Mouse (Mus musculus) spleen, adult 2 months (tissue): Measurements from ENCODE around the gene Acad10. TPM values are rescaled to one million over a fixed set of nuclear protein-coding genes. Genes with fewer than 3 reads are reported as not detected.
"Not testable (repeated sequence)": the region's sequence is repeated elsewhere in the genome, so short reads cannot be mapped to it uniquely, and the experiment has no call there.

Source experiments
- DNase-seq, 2 experiments: peaks; one replicate each; pipeline versions ENCODE4 v3.0.0 to v3.0.0-alpha.2; 2012 to 2021; ENCODE audit warnings: low spot score in 2 of 2, low read depth in 1 of 2
- H3K27ac ChIP-seq: fragments of 200-500 bp; 2 replicates; pipeline ENCODE4 v1.5.1; 2012; ENCODE audit warnings: low read length, inconsistent platforms; ENCODE audit not compliant: insufficient read depth
- H3K27me3 ChIP-seq: fragments of 200-500 bp; 2 replicates; pipeline ENCODE4 v1.6.1; 2012; ENCODE audit warnings: mild to moderate bottlenecking, moderate library complexity, low read length, inconsistent platforms; ENCODE audit not compliant: control insufficient read depth, insufficient read depth
- H3K36me3 ChIP-seq: fragments of 200-500 bp; 2 replicates; pipeline ENCODE4 v1.6.1; 2012; ENCODE audit warnings: mild to moderate bottlenecking, low read length, inconsistent platforms; ENCODE audit not compliant: control insufficient read depth, insufficient read depth
- H3K4me1 ChIP-seq: fragments of 200-500 bp; 2 replicates; pipeline ENCODE4 v1.6.1; 2011; ENCODE audit warnings: inconsistent platforms; ENCODE audit not compliant: control insufficient read depth, insufficient read depth, insufficient read length
- H3K4me3 ChIP-seq: fragments of 200-500 bp; 2 replicates; pipeline ENCODE4 v1.5.1; 2011; ENCODE audit warnings: mild to moderate bottlenecking, inconsistent platforms; ENCODE audit not compliant: insufficient read depth, insufficient read length; ENCODE audit errors: extremely low read depth
- CTCF ChIP-seq: fragments of 200-500 bp; IDR thresholded peaks from 2 replicates; pipeline ENCODE4 v1.5.1; 2011; ENCODE audit warnings: mild to moderate bottlenecking, inconsistent platforms; ENCODE audit not compliant: insufficient read depth, insufficient read length, insufficient replicate concordance; ENCODE audit errors: extremely low read depth
- POLR2A ChIP-seq: fragments of 200-500 bp; IDR thresholded peaks from 2 replicates; pipeline ENCODE4 v1.6.1; 2011; ENCODE audit warnings: low read depth, low read length, inconsistent platforms
- WGBS: fragments of 180-500 bp; shearing (Covaris S2); methylation state at CpG from one replicate; pipeline ENCODE4 v1.1.7; 2018; 5-methylcytosine and 5-hydroxymethylcytosine counted together
- polyA plus RNA-seq: library from polyadenylated mRNA; depleted of rRNA; stranded (reverse); fragments of >200 nt; gene quantifications from 2 replicates; pipeline ENCODE4 v1.2.3, GENCODE M21; 2012

Acad10 gene
- polyA plus RNA-seq, 1 experiment = 3.9 TPM

GRCm38 (mm10) chr5:121696761-121697160, 36.4 kb upstream of the Acad10 start:
- WGBS = 94% methylated on average over 6 of the region's 6 CpGs
- no peak overlapping the region for H3K27ac ChIP-seq
- TF ChIP-seq CTCF = no peak
- TF ChIP-seq POLR2A = no peak
- no peaks in the 10 kb centered on the region for H3K36me3 ChIP-seq
- H3K4me1 ChIP-seq = no peaks in the 10 kb centered on the region
- no peak for DNase-seq
- H3K4me3 ChIP-seq = no peak overlapping the region
- no peaks in the 10 kb centered on the region for H3K27me3 ChIP-seq

GRCm38 (mm10) chr5:121692897-121693296, 32.6 kb upstream of the Acad10 start:
- WGBS = 91% methylated on average over 4 of the region's 4 CpGs
- H3K4me3 ChIP-seq = no peak overlapping the region
- no peaks in the 10 kb centered on the region for H3K27me3 ChIP-seq
- H3K4me1 ChIP-seq = no peaks in the 10 kb centered on the region
- TF ChIP-seq POLR2A = no peak
- TF ChIP-seq CTCF = no peak
- H3K27ac ChIP-seq = no peak overlapping the region
- no peak for DNase-seq
- no peaks in the 10 kb centered on the region for H3K36me3 ChIP-seq

GRCm38 (mm10) chr5:121691436-121691835, 31.1 kb upstream of the Acad10 start:
- not testable (repeated sequence) for H3K4me1 ChIP-seq, H3K4me3 ChIP-seq, H3K36me3 ChIP-seq, H3K27me3 ChIP-seq, H3K27ac ChIP-seq, DNase-seq
- 89% methylated on average over 7 of the region's 7 CpGs for WGBS

- Histone ChIP-seq H3K4me3 (no peak overlapping the region), H3K36me3 (peaks cover 13% of the 10 kb centered on the region), H3K27me3 (no peaks in the 10 kb centered on the region), H3K27ac (0 out of 2 replicates have a peak overlapping the region, but pooled peaks have one; percentile 18), H3K4me1 (no peaks in the 10 kb centered on the region)
- no peak for TF ChIP-seq POLR2A
- TF ChIP-seq CTCF = no peak
- DNase-seq = no peak
- WGBS = 76% methylated on average over 7 of the region's 7 CpGs
These were observed 30.3 kb upstream of the Acad10 start for GRCm38 (mm10) chr5:121690482-121691211.

- no peak for TF ChIP-seq POLR2A
- no peak for TF ChIP-seq CTCF
- Histone ChIP-seq H3K27me3 (no peaks in the 10 kb centered on the region), H3K4me3 (no peak overlapping the region), H3K36me3 (peaks cover 33% of the 10 kb centered on the region), H3K4me1 (no peaks in the 10 kb centered on the region), H3K27ac (no peak overlapping the region)
- WGBS = 89% methylated on average over 15 of the region's 15 CpGs
- no peak for DNase-seq
These were observed 26.0 kb upstream of the Acad10 start for GRCm38 (mm10) chr5:121686113-121686898.

GRCm38 (mm10) chr5:121685495-121685894, 25.2 kb upstream of the Acad10 start:
- 99% methylated on average over 6 of the region's 6 CpGs for WGBS
- TF ChIP-seq POLR2A (no peak), CTCF (no peak)
- Histone ChIP-seq H3K4me3 (no peak overlapping the region), H3K27ac (no peak overlapping the region), H3K27me3 (no peaks in the 10 kb centered on the region), H3K4me1 (no peaks in the 10 kb centered on the region), H3K36me3 (peaks cover 38% of the 10 kb centered on the region)
- no peak for DNase-seq

GRCm38 (mm10) chr5:121682250-121682649, 21.9 kb upstream of the Acad10 start:
- no peak for DNase-seq
- TF ChIP-seq CTCF (no peak), POLR2A (no peak)
- Histone ChIP-seq H3K27me3 (no peaks in the 10 kb centered on the region), H3K4me1 (no peaks in the 10 kb centered on the region), H3K36me3 (peaks cover 52% of the 10 kb centered on the region), H3K4me3 (no peak overlapping the region), H3K27ac (no peak overlapping the region)
- WGBS = 96% methylated on average over 2 of the region's 2 CpGs
